Mouse (Mus musculus): ENCODE measurements around the gene Dennd4c.

The Dennd4c gene

DNA sequence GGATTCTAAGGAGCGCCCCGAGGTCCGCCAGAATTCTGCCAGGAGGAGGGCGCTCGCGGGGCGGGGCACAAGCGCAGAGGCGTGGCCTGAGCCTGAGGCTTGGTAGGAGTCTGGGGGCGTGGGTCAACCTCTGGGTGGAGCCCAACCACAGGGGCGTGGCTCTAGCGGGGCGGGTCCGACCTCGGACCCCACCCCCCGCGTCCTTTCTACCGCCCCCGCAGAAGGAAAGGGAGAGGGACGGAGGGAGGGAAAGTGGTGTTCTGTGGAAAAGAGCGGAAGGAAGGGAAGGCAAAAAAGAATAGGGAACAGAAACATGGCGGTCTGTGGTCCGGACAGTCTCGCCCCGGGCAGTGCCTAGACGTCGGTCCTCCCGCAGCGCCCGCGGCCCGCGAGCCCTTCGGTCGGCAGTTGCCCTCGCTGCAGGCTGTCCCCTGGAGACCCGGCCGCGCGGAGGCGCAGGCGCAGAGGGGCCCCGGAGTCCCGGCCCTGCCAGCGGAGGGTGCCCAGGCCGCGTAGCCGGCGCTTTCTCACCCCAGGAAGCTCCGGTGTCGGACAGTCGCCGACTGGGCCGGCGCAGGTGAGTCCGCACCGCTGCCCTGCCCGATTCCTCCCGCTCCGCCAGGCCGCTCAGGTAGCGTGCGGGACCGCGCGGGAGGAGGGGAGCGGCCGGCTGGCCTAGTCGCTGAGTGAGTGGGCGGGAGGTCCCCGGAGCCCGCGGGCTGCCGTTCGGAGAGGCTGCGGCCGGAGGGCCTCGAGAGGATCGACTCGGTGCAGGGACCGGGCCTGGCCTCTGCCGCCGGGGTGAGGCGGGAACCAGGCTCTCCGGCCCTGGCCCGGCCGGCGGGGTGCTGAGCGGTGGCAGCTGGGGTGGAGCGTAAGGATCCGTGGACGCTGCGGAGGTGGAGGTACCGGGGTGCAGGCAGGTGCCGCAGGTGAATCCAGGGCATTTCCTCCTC is at the start of gene Dennd4c:
Gene Dennd4c (plus strand): TSS at position 220 of the 956 bp plus-strand sequence.
- DNase-seq (ENCODE audit: low spot score in 2 of 2) = peak; percentile 88 to 90

GRCm38 (mm10) chr4:86699161-86699865 is 49.0 kb upstream of the Dennd4c start:
- no peak for DNase-seq (ENCODE audit: low spot score in 2 of 2)

DNA sequence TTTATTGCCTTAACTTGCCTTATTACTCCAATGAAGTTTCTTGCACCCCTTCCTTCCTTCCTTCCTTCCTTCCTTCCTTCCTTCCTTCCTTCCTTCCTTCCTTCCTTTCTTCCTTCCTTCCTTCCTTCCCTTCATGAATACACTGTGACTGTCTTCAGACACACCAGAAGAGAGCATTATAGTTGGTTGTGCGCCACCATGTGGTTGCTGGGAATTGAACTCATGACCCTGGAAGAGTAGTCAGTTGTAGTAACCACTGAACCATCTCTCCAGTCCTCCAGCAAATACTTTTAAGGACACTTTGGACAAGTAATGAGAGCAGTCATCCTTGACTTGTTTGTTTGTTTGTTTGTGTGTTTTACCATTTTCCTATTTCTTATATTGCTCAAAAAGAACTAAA is 39.6 kb upstream of the Dennd4c start:
- no peak for DNase-seq (ENCODE audit: low spot score in 2 of 2)

DNA sequence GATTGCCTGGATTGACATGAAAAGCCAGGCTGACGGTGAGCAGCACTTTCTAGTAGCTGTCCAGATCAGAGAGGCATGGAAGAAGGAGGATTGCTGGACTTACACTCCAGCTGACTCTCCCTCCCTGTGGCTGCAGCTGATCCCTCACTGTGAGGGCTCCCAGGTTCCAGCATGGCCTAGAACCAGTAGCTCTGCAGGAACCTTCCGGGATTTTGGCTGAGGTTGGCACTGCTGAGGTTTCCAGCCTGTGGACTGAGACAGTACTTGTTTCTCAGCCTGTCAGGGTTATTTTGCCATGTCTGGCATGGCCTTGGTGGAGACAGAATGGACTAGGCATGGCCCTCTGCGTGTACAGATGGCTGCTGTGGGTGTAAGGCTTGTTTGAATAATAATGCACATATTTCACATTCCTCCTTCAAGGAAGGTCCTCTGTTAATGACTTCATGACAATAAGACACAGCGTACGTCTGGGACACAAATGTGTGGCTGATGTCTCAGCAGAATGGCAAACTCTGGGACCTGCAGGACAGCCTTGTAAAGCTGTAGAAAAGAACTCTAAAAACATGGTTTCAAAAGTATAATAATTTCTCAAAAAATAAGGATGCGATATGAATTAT is 38.2 kb upstream of the Dennd4c start:
- DNase-seq (ENCODE audit: low spot score in 2 of 2) = no peak

DNA sequence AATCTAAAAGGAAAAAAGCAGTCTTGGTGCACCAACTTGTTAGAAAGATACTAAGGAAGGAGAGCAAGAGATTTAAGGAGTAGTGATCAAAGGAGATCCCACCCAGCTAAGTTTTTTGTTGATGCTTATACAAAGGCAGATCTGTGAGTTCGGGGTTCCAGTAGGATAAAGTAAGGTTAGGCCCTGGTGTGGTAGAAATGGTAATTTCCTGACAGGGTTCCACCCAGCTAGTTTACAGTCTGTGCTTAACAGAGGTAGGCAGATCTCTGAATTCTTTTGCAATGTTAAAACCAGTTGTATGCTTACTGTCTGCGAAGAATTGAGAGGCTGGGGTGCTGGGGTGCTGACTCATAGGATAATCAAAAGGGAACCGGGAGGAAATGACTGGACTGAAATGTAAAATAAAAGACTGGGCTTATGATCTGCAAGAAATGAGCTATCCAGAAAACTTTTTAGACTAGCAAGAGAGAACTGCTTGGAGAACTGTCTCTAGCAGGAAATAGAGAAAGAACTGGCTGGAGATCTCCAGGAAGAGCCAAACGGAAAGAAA is 37.6 kb upstream of the Dennd4c start:
- DNase-seq (ENCODE audit: low spot score in 2 of 2) = no peak

GRCm38 (mm10) chr4:86712751-86713195 is 35.6 kb upstream of the Dennd4c start:
- peak; percentile 7 to 11 for DNase-seq (ENCODE audit: low spot score in 2 of 2)

GRCm38 (mm10) chr4:86713518-86713917 is 34.8 kb upstream of the Dennd4c start:
- DNase-seq (ENCODE audit: low spot score in 2 of 2) = no peak

- no peak for DNase-seq (ENCODE audit: low spot score in 2 of 2)
Observed at GRCm38 (mm10) chr4:86715341-86715740, 33.0 kb upstream of the Dennd4c start.

DNA sequence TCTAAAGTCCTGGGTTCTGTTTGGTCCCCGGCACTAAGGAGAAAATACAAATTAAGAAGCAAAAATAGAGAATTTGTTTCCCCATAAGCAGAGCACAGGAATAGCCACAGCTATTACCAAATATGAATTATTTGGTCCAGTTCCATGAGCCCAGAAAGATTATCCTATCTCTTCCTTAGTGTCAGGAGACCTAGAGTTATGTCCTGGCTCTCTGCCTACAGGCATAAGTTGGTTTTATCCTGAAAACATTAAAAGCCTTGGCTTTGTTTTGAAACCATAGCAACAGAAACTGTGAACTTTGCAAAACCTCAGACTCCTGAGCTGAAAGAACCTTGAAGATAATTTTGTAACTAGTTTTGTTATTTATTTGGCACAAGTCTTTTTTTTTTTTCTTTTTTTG is 31.2 kb upstream of the Dennd4c start:
- DNase-seq (ENCODE audit: low spot score in 2 of 2) = no peak

DNA sequence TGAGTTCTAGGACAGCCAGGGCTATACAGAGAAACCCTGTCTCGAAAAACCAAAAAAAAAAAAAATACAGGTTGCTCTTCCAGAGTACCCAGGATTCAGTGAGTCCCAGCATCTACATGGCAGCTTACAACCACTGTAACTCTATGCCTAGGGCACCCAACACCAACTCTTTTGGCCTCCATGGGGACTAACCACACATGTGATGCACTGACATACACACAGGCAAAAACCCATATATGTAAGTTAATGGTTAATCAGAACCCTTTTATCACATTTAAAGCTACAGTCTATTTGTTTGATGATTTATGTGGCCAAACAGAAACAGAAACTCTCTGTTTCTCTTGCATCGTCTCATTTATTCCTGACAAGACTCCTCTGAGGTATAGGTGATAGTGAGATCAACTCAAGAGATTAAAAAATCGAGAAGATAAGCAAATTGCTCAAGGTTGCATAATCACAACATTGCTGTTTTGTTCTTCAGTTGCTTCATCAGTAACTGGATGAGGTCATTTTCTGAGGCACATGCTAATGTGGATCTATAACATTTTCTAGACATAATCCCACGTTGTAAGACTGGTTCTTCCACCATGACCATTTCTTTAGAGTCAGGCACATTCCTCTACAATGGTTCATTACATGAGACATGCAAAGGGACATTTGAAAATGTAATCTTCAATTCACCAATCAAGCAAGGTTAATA is 29.3 kb upstream of the Dennd4c start:
- no peak for DNase-seq (ENCODE audit: low spot score in 2 of 2)

- DNase-seq (ENCODE audit: low spot score in 2 of 2) = peak; percentile 3 to 9
Observed at GRCm38 (mm10) chr4:86721856-86722358, 26.4 kb upstream of the Dennd4c start.

- no peak for DNase-seq (ENCODE audit: low spot score in 2 of 2)
Observed at GRCm38 (mm10) chr4:86725175-86725574, 23.2 kb upstream of the Dennd4c start.

- DNase-seq (ENCODE audit: low spot score in 2 of 2) = no peak
Observed at GRCm38 (mm10) chr4:86726141-86726540, 22.2 kb upstream of the Dennd4c start.

GRCm38 (mm10) chr4:86729829-86730228 is 18.5 kb upstream of the Dennd4c start:
- DNase-seq (ENCODE audit: low spot score in 2 of 2) = no peak

DNA sequence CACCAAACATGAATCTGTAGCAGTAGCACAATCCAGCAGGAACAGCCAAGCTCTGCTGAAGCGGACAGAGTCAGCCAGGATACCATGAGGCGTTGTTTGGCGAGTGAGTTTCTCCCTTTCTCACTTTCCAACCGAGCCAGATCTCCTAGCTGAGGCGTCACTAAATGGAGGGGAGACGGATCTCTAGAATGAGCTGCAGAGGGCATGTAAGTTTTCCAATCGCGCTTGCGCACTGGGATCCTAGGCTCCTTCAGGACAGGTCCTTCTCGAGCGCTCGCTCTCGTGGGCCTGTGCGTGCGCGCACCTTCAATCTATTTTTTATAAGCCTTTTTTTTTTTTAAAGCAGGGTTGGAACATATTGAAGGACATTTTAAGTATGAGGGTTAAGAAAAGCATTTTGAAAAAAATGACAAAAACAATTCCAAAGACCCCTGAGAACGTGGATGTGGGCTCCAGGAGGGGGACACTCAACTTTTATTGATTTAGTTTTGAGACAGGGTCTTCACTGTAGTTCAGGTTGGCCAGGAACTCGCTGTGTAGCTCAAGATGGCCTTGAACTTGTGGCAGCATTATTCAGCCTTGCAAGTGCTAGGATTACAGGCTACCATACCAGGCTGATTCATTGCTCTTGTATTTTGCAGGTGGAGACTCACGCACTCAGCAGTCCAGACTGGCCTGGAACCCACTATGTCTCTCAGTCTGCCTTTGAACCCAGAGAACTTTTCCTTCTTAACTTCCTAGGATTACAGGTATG is 14.1 kb upstream of the Dennd4c start:
- DNase-seq (ENCODE audit: low spot score in 2 of 2) = no peak

- peak; percentile 8 to 31 for DNase-seq (ENCODE audit: low spot score in 2 of 2)
Observed at GRCm38 (mm10) chr4:86739308-86739993, 8.9 kb upstream of the Dennd4c start.

GRCm38 (mm10) chr4:86749361-86749841 is 1.0 kb downstream of the Dennd4c start:
- DNase-seq (ENCODE audit: low spot score in 2 of 2) = no peak

DNA sequence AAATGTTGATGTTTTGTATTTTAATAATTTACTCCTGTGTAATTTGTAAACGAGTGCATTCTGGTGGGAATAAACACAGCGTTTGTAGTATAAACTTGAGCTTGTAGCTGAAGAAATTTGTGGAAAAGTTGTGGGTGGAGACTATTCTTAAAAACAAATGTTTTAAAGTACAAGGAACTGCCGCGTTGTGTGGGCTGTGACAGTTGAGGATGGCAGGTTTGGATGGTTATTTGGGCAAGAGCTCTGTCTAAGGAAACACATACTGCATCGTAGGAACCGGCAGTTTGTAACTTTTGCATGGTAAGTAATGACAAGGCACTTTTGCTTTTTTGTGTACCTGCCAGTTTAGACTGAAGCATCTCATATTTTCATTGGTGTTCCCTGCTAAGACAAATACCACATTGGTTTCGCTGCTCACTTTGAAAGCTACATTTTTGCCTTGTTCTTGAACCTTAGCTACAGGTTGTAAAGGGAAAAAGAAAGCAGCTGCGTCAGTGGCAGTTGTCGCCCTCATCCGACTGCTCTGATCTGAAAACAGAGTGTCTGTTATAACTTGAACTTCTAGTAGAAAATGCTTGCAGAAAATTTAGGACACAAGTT is 2.1 kb downstream of the Dennd4c start:
- no peak for DNase-seq (ENCODE audit: low spot score in 2 of 2)

GRCm38 (mm10) chr4:86764307-86764706 is 16.0 kb downstream of the Dennd4c start:
- DNase-seq (ENCODE audit: low spot score in 2 of 2) = no peak

Measured in spleen, postnatal 36 days (tissue).